Mouse (Mus musculus): ENCODE measurements around the gene Rnf212. TPM values are rescaled to one million over a fixed set of nuclear protein-coding genes. Genes with fewer than 3 reads are reported as not detected.

Rnf212 gene
- polyA plus RNA-seq, 1 experiment = not detected

DNA sequence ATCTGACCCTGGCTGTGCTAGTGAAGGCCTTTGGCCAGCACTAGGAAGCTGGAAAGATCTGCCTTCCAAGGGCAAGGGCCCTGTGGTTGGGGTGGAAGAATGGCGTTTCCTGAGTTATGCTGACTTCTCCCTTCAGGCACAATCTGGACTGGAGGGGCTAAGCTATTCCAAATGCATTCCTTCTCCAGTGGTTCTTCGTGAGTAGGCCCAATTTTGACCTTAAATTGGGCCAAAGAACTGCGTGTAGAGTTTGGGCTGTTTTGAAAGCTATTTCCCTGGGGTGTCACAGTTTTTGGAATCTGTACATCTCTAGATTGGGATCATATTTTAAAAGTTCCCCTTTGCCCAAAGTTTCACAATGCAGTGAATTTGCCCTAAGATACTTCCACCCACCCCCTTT, 78.2 kb downstream of the Rnf212 start:
- no peaks in the 10 kb centered on the region for H3K27me3 ChIP-seq (ENCODE audit: control insufficient read depth, insufficient read depth, insufficient read length)
- H3K79me2 ChIP-seq (ENCODE audit: control insufficient read depth, insufficient read depth) = no peaks in the 10 kb centered on the region
- no peak for TF ChIP-seq MAX (IDR thresholded peaks at IDR 0.05; ENCODE audit: low read depth)
- TF ChIP-seq E2F4 (IDR thresholded peaks at IDR 0.05; ENCODE audit: insufficient read depth) = no peak
- no peak for TF ChIP-seq MYOG (IDR thresholded peaks at IDR 0.05; ENCODE audit: control insufficient read depth in 1 of 3, insufficient read depth in 1 of 3, insufficient read length in 2 of 3, low read depth in 2 of 3)
- TF ChIP-seq USF1 (IDR thresholded peaks at IDR 0.05; ENCODE audit: low read depth) = no peak
- TF ChIP-seq CEBPB (IDR thresholded peaks at IDR 0.05; ENCODE audit: insufficient read depth, poor library complexity, severe bottlenecking) = no peak
- no peak for TF ChIP-seq TCF3 (IDR thresholded peaks at IDR 0.05; ENCODE audit: insufficient read length, low read depth)
- no peak for TF ChIP-seq TCF12 (IDR thresholded peaks at IDR 0.05; ENCODE audit: insufficient read depth, poor library complexity, severe bottlenecking)
- TF ChIP-seq POLR2A (IDR thresholded peaks at IDR 0.05; ENCODE audit: insufficient read length, low read depth) = no peak
- no peak for TF ChIP-seq POLR2AphosphoS2 (IDR thresholded peaks at IDR 0.05; ENCODE audit: insufficient read length, low read depth)
- no peak for TF ChIP-seq MYOD1 (IDR thresholded peaks at IDR 0.05; ENCODE audit: control insufficient read depth in 1 of 3, insufficient read length in 2 of 3, low read depth in 2 of 3)
- TF ChIP-seq SRF (IDR thresholded peaks at IDR 0.05; ENCODE audit: control insufficient read depth, insufficient read length, low read depth) = no peak
- peak overlapping the region; percentile 34 for H3K4me2 ChIP-seq (ENCODE audit: low read depth)
- H3K4me3 ChIP-seq = no peak overlapping the region
- H3ac ChIP-seq (ENCODE audit: control insufficient read depth, insufficient read length) = no peak overlapping the region
- no peaks in the 10 kb centered on the region for H3K36me3 ChIP-seq (ENCODE audit: control insufficient read depth, insufficient read depth)

DNA sequence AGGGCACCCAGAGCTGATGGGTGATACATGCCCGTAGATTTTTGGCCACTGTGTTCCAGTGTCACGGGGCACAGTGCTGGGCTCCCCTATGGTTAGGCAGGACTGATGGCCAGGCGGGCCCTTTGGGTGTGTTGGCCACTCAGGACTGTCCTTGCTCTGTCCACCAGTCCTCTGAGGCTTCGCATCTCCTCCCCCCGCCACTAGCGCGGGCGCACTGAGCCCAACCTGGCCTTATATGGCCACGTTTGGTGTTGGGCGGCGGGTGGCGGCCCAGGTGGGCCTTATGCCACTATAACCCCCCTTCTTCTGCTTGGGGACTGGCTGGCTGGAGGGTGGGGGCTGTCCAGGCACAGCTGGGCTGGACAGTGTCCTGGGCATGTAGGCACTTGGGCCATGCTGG, 78.9 kb downstream of the Rnf212 start:
- no peak for TF ChIP-seq E2F4 (IDR thresholded peaks at IDR 0.05; ENCODE audit: insufficient read depth)
- TF ChIP-seq TCF3 (IDR thresholded peaks at IDR 0.05; ENCODE audit: insufficient read length, low read depth) = no peak
- TF ChIP-seq SRF (IDR thresholded peaks at IDR 0.05; ENCODE audit: control insufficient read depth, insufficient read length, low read depth) = no peak
- TF ChIP-seq TCF12 (IDR thresholded peaks at IDR 0.05; ENCODE audit: insufficient read depth, poor library complexity, severe bottlenecking) = no peak
- TF ChIP-seq USF1 (IDR thresholded peaks at IDR 0.05; ENCODE audit: low read depth) = no peak
- TF ChIP-seq POLR2A (IDR thresholded peaks at IDR 0.05; ENCODE audit: insufficient read length, low read depth) = no peak
- TF ChIP-seq CEBPB (IDR thresholded peaks at IDR 0.05; ENCODE audit: insufficient read depth, poor library complexity, severe bottlenecking) = no peak
- TF ChIP-seq MYOG (IDR thresholded peaks at IDR 0.05; ENCODE audit: control insufficient read depth in 1 of 3, insufficient read depth in 1 of 3, insufficient read length in 2 of 3, low read depth in 2 of 3) = no peak
- TF ChIP-seq POLR2AphosphoS2 (IDR thresholded peaks at IDR 0.05; ENCODE audit: insufficient read length, low read depth) = no peak
- TF ChIP-seq REST (IDR thresholded peaks at IDR 0.05; ENCODE audit: insufficient read depth, insufficient read length) = no peak
- no peak for TF ChIP-seq MAX (IDR thresholded peaks at IDR 0.05; ENCODE audit: low read depth)
- no peak for TF ChIP-seq MYOD1 (IDR thresholded peaks at IDR 0.05; ENCODE audit: control insufficient read depth in 1 of 3, insufficient read length in 2 of 3, low read depth in 2 of 3)
- Histone ChIP-seq H3K36me3 (ENCODE audit: control insufficient read depth, insufficient read depth) (no peaks in the 10 kb centered on the region), H3K27me3 (ENCODE audit: control insufficient read depth, insufficient read depth, insufficient read length) (no peaks in the 10 kb centered on the region), H3K79me2 (ENCODE audit: control insufficient read depth, insufficient read depth) (no peaks in the 10 kb centered on the region), H3K4me2 (ENCODE audit: low read depth) (no peak overlapping the region), H3K4me3 (peak overlapping the region; percentile 28), H3ac (ENCODE audit: control insufficient read depth, insufficient read length) (no peak overlapping the region)

DNA sequence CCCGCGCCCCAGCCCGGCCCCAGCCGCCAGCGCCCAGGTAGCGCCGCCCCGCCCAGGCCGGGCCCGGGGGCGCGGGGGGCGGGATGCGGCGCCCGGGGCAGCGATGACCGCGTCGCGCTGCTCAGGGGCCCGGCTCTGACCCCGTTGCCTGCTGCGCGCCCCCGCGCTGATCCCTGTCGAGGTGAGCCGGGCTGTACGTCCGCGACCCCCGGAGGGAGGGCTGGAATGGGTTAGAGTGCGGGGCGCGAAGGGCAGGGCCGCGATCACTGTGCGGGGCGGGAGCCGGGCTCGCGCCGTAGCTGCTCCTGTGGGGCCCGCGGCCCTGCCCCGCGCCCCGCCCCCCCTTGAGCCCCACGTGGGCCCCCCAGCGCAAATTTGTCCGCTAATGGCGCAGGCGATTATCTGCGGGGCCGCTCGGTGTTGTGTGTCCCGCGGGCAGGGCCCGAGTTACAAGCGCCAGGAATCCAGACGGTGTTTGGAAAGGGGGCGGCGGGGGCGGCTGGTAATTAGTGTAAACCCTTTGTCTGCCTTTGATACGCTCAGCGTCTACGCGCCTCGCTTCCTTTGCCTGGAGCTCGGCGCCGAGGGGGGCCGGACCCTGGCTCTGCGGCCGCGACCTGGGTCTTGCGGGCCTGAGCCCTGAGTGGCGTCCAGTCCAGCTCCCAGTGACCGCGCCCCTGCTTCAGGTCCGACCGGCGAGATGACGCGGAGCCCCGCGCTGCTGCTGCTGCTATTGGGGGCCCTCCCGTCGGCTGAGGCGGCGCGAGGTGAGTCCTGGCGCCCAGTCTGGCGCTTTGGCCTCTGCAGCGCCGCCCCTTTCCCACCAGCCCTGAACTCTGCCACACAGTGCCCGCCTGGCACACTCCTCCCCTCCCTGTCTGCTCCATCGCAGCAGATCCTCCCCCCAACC, 80.2 kb downstream of the Rnf212 start:
- Histone ChIP-seq H3K4me3 (peak overlapping the region; percentile 28), H3K27me3 (ENCODE audit: control insufficient read depth, insufficient read depth, insufficient read length) (no peaks in the 10 kb centered on the region), H3K79me2 (ENCODE audit: control insufficient read depth, insufficient read depth) (no peaks in the 10 kb centered on the region)

DNA sequence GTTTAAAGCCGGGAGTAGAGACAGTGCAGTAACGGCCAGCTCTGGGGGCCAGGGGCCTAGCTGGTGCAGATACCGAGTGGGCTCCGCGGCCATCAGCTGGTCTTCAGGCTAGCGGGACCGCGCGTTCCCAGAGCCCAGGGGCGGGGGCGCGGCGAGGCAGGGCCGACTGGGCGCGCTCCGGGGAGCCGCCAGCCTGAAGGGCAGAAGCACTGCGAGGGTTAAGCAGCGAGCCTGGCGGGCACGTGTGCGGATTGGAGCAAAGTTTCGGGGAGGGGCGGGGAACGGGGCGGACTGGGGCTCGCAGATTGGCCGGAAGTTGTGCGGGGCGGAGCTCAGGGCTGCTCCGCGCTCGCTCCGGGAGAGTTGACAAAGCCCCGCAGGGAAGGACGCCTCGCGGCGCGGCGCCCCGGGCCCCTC, 80.9 kb downstream of the Rnf212 start:
- Histone ChIP-seq H3K4me2 (ENCODE audit: low read depth) (peak overlapping the region; percentile 88), H3K27me3 (ENCODE audit: control insufficient read depth, insufficient read depth, insufficient read length) (no peaks in the 10 kb centered on the region), H3K79me2 (ENCODE audit: control insufficient read depth, insufficient read depth) (no peaks in the 10 kb centered on the region), H3K36me3 (ENCODE audit: control insufficient read depth, insufficient read depth) (no peaks in the 10 kb centered on the region), H3ac (ENCODE audit: control insufficient read depth, insufficient read length) (peak overlapping the region; percentile 34), H3K4me3 (peak overlapping the region; percentile 28)
- TF ChIP-seq REST (IDR thresholded peaks at IDR 0.05; ENCODE audit: insufficient read depth, insufficient read length) (no peak), POLR2A (IDR thresholded peaks at IDR 0.05; ENCODE audit: insufficient read length, low read depth) (peak; percentile 59), MAX (IDR thresholded peaks at IDR 0.05; ENCODE audit: low read depth) (no peak), USF1 (IDR thresholded peaks at IDR 0.05; ENCODE audit: low read depth) (peak; percentile 30), POLR2AphosphoS2 (IDR thresholded peaks at IDR 0.05; ENCODE audit: insufficient read length, low read depth) (peak; percentile 61), MYOD1 (IDR thresholded peaks at IDR 0.05; ENCODE audit: control insufficient read depth in 1 of 3, insufficient read length in 2 of 3, low read depth in 2 of 3) (peak in 1 of 3 experiments; percentile 20), E2F4 (IDR thresholded peaks at IDR 0.05; ENCODE audit: insufficient read depth) (no peak), MYOG (IDR thresholded peaks at IDR 0.05; ENCODE audit: control insufficient read depth in 1 of 3, insufficient read depth in 1 of 3, insufficient read length in 2 of 3, low read depth in 2 of 3) (peak in 1 of 3 experiments; percentile 37), TCF12 (IDR thresholded peaks at IDR 0.05; ENCODE audit: insufficient read depth, poor library complexity, severe bottlenecking) (no peak), SRF (IDR thresholded peaks at IDR 0.05; ENCODE audit: control insufficient read depth, insufficient read length, low read depth) (no peak), CEBPB (IDR thresholded peaks at IDR 0.05; ENCODE audit: insufficient read depth, poor library complexity, severe bottlenecking) (no peak), TCF3 (IDR thresholded peaks at IDR 0.05; ENCODE audit: insufficient read length, low read depth) (no peak)

More for the DNA sequence above, 80.2 kb downstream of the Rnf212 start:
- Histone ChIP-seq H3K4me2 (ENCODE audit: low read depth) (peak overlapping the region; percentile 69), H3K36me3 (ENCODE audit: control insufficient read depth, insufficient read depth) (no peaks in the 10 kb centered on the region), H3ac (ENCODE audit: control insufficient read depth, insufficient read length) (peak overlapping the region; percentile 34)
- TF ChIP-seq SRF (IDR thresholded peaks at IDR 0.05; ENCODE audit: control insufficient read depth, insufficient read length, low read depth) (no peak), USF1 (IDR thresholded peaks at IDR 0.05; ENCODE audit: low read depth) (no peak), CEBPB (IDR thresholded peaks at IDR 0.05; ENCODE audit: insufficient read depth, poor library complexity, severe bottlenecking) (no peak), E2F4 (IDR thresholded peaks at IDR 0.05; ENCODE audit: insufficient read depth) (no peak), POLR2AphosphoS2 (IDR thresholded peaks at IDR 0.05; ENCODE audit: insufficient read length, low read depth) (peak; percentile 37), REST (IDR thresholded peaks at IDR 0.05; ENCODE audit: insufficient read depth, insufficient read length) (no peak), POLR2A (IDR thresholded peaks at IDR 0.05; ENCODE audit: insufficient read length, low read depth) (peak; percentile 60), TCF12 (IDR thresholded peaks at IDR 0.05; ENCODE audit: insufficient read depth, poor library complexity, severe bottlenecking) (no peak), MYOG (IDR thresholded peaks at IDR 0.05; ENCODE audit: control insufficient read depth in 1 of 3, insufficient read depth in 1 of 3, insufficient read length in 2 of 3, low read depth in 2 of 3) (no peak), MAX (IDR thresholded peaks at IDR 0.05; ENCODE audit: low read depth) (no peak), MYOD1 (IDR thresholded peaks at IDR 0.05; ENCODE audit: control insufficient read depth in 1 of 3, insufficient read length in 2 of 3, low read depth in 2 of 3) (peak in 1 of 3 experiments; percentile 17), TCF3 (IDR thresholded peaks at IDR 0.05; ENCODE audit: insufficient read length, low read depth) (no peak)
